Mouse (Mus musculus) spleen, adult 2 months (tissue): ENCODE data around the gene Trappc6b.

Experiments
- CTCF ChIP-seq: fragments of 200-500 bp; IDR thresholded peaks from 2 replicates; pipeline ENCODE4 v1.5.1; 2011; ENCODE audit warnings: mild to moderate bottlenecking, inconsistent platforms; ENCODE audit not compliant: insufficient read depth, insufficient read length, insufficient replicate concordance; ENCODE audit errors: extremely low read depth
- POLR2A ChIP-seq: fragments of 200-500 bp; IDR thresholded peaks from 2 replicates; pipeline ENCODE4 v1.6.1; 2011; ENCODE audit warnings: low read depth, low read length, inconsistent platforms

DNA sequence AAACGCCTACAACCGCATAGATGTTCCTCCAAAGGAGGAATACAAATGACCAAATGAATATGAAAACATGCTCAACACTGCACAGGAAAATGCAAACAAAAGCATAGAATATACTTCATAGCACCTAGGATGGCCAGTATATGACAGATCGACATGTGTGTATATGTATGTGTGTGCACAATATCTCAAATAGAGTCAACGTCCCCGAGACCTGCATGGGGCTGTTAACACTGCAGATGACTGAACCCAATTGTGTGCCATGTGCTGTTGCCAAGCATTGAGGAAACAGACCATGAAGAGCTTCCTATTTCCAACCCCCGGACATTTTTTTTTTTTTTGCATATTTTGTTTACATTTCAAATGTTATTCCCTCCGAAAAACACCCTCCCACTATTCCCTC lies 20.4 kb downstream of the Trappc6b start:
- no peak for TF ChIP-seq CTCF
- no peak for TF ChIP-seq POLR2A
